Mouse (Mus musculus) right cerebral cortex, postnatal 14 days (tissue): ENCODE measurements around the gene H1foo.
A peak's percentile ranks its signal among the peaks of the same experiment; 100 is the strongest.

ENCODE experiments used
- DNase-seq: peaks from one replicate; pipeline ENCODE4 v3.0.0; 2022

Gene H1foo

DNA sequence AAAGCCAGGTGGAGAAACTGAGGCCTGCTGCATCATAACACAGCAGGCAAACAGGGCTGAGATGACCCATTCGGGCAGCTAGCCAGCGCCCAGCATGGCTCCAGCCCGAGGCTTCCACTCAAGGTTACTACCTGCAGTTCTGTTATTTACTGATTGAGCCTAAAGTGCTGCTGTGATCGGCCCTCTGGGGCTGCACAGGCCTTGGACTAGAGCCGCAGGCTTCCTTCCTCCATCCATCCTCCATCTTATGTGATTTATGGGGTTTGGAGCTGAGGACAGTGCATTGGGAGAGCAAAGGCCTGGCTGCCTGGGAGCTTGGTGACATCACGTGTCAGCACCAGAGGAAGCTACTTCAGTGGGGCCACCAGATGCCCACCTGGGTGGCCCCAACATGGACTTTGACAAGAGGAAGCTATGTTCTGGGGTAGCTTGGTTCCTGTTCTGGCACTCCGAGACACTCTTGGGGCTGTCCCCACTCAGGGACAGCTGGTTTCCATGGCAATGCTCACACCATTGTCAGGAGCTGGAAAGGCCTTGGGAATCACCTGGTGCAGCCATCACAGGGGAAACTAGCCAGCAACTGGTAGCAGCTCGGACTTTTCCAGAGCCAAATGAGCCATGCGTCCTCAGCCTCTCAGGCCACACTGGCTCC lies 42.5 kb downstream of the H1foo start:
- DNase-seq = no peak

DNA sequence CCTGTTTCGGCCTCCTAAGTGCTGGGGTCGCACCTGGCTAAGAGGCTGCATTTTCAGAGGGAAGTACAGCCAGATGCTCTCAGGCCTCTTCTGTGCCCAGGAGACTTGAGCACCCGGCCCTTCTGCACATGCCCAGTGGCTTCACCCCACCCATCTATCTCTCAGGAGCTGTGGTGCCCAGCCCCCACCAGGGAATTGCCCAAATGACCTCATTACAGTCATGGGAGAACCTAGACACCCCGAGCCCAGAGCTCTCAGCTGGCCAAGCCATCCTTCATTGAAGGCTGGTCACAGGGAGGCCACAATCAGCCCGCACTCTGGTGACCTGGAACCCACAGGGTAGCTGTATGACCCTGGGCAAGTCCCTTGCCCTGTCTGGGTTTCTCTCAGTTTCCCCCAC lies 44.3 kb downstream of the H1foo start:
- no peak for DNase-seq

DNA sequence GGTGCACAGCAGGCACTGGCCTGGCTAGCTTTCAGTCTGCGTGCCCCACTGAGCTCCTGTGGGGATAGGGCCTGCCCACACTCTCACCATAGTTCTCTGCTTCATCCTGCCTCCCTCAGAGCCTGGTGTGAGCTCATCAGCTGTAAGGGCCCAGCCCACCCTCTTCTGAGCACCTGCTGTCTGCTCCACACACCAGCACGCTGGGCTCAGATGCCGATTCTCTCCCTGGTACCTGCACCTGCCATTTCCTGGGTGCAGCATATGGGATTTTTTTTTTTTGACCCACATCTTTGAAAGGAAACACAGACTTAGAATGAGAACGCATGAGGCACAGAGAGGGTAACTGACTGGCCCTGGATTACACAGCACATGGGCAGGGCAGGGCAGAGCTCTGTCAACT lies 44.9 kb downstream of the H1foo start:
- DNase-seq = no peak

DNA sequence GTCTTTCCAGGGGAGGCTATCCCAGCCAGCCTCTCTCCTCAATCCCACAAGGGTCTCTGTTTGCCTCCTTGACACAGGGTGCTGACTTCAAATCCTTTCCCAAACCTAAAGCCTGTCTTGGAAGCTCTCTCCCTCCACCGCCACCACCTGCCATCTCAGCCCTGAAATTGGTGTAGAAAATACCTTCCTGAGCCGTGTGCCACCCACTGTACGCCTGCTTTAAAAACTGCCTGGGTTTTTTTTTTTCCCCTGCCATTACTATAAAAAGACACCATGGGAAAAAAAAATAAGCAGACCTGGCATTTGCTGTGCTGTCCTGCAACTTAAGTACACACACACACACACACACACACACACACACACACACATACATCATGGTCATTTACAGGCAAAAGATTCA lies 45.3 kb downstream of the H1foo start:
- DNase-seq = no peak

DNA sequence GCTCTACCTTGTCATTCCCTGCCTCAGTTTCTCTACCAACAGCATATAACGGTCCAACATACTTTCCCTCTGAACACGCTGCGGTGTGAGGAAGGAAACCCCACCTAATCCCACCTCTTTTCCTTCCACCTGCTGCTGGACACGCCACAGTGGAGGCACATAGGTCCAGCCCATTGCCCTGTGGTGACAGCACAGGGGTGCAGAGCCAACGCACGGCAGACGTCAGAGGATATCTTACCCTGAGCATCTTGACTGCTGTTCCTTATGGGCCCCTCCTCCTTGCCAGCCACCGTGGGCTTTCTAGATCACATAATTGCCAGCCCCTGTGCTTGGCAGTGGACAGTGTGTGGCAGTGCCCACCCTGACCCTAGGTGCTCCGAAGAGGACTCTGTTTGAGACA lies 45.7 kb downstream of the H1foo start:
- no peak for DNase-seq

DNA sequence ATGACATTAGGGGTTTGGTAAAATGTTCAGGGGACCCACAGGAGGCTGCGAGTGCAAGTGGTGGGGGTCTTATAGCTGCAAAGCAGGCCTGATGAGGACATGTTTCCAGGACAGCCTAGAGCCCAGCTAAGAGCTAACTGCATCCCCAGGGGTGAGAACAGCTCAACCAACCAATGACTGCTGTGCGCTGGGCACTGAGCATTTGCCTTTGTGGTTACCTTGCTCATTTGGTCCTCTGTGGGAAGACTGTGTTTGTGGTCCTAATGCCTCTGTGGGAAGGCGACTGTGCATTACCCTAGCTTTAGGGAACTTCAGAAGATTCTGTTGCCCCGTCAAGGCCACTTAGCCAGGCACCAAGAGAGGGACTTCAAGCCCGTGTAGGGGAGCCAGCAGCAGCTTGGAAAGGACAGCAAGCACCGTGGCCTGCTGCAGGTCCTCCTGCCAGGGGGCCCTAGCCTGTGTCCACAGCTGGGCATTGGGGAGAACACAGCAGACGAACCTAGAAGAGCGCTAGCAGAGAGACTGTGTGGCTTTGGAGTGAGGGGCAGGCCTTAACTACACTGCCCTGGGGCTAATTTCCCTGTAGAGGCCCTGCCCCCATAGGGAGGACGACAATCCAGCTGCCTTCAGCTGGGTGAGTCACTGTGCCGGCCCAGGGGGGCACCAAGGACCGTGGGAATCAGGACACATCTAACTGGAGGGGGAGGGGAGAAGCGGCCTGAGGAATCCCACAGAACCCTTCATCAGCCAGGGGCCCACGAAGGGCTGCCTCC lies 46.6 kb downstream of the H1foo start:
- no peak for DNase-seq

DNA sequence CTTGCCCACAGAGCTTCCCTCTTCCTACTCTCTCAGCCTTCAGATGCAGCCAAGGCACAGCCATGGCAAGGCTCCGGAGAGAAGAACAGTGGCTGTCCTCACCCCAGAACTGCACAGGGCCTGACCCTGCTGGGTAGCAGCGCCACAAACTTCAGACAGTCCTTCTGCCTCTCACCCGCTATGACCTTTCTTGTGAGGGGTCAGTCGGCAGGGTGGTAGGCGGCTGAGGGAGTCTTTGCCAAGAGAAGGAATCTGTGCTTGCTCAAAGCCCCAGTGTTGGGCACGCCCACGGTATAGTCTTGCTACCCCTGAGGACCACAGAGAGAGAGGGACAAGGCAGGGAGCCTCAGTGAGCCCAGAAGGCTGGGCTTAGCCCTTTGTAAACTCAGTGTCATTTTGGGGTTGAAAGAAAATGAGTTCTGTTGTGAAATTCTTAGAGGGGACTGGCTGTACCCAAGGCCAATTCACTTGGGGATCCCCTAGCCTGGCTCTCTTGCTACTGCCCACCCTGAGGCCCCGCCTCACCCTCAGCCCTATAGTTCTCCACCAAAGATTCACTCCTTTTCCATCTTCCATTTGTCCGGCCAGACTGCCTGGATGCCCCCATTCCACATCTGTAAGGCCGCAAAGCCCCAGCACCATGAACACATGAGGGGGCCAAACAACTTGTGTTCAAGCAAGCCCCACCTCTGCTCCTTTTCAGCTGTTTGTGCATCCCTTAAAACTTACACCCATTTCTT lies 47.3 kb downstream of the H1foo start:
- no peak for DNase-seq

DNA sequence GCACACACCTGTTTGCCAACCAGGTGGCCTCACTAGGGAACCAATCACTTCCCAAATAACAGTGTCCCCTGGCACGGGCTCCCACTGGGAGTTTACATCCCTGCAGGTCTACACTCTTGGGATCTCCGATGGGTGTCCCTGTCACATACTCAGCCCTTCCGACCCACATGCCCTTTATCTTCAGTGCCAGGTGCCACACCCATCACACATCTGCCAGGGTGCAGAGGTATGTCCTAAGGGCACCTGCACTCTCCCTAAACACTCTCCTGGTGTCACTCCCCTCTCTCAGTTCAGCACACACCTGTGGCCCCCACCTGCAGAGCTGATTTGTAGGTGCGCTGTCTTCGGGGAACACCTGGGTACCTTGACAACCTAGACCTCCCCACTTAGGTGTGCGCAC lies 48.2 kb downstream of the H1foo start:
- DNase-seq = no peak

DNA sequence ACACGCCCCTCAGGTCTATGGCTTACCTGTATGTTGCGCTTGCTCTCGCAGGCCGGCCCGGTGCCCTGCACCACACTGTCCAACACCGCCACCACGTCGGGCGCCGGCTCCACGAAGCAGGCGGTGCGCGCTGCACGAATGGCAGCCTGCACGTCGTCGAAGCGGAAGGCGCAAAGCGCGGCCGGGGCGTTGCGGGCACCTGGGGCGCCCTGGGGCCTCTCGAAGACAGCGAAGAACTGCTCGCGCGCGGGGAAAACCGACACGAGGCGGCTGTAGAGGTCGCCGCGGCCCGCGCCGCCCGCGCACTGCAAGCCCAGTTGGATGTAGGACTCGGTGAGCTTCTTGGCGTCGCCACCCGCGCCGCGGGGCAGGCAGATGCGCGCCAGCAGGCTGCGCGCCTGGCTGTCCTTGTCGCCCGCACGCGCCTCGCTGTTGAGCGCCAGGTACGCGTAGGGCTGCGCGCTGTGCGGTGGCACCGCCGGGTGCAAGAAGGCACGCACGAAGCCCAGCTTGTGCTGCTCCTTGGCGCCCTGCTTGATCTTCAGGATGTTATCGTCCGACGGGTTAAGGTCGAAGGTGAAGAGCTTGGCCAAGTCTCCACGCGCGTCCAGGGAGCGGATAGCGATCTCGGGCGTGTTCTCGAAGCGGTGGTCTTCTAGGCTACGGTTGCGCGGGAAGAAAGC lies 48.9 kb downstream of the H1foo start:
- peak; percentile 51 for DNase-seq

DNA sequence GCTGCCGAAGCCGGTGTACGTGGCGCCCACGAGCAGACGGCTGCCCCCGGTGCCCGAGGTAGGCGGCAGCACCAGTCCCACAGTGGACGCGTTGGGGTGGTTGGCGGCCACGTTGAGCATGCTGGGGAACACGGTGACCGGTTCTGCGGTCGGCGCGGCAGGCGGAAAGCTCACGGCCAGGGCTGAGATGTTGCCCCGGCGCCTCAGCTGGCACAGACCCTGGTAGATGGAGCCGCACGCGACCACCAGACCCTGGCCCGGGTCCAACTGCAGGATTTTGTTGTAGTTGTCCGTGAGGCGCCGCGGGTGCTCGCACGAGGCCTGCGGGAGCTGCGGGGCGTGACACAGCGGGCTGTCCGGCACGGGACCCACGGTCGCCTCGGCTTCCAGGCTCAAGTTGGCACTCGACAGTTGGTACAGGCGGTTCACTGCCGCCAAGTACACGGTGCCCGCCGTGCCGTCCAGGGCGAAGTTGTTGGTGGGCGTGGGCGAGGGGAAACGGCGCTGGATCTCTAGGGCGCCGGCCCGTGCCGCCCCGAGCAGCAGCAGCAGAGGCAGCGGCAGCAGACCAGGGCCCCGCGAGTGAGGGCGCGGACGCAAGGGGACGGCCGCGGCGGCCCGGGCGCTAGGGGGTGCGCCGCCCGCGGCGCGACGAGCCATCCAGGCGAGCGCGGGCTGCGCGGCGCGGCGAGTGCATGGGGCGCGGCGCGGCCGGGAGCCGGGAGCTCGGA lies 49.6 kb downstream of the H1foo start:
- DNase-seq = peak; percentile 51

DNA sequence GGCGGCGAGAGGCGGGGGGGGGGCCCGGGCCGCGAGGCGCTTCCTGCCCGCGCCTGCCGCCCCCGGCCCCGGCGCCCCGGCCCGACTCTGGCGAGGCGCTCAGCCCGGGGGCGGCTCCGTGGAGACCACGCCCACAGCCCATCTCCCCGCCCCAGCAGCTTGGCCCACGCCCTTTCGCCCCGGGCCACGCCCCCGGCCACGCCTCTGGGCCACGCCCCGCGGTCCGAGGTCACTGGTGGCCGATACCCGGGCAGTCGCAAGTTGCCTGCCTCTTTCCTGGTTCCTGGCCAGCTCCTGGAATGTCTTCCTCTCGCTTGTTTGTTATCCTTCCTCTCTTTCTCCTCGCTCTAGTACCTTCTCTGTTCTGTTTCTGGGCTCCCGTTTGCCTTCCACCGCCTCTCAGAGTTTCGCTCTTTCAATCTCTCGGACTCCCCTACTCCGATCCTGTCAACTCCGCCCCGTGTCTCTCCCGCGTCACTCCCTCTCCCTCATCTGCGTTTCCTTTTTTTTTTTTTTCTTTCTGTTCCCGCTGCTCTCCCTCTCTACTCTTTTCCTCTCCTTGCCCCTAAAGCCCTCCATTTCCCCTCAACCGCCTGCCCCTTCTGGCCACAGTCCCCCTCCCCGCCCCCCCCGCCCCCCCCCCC lies 50.3 kb downstream of the H1foo start, which contains the start of gene Plxnd1:
Gene Plxnd1, minus strand, starts transcription at position 129 of the 644 bp plus-strand sequence.
- peak; percentile 78 for DNase-seq

DNA sequence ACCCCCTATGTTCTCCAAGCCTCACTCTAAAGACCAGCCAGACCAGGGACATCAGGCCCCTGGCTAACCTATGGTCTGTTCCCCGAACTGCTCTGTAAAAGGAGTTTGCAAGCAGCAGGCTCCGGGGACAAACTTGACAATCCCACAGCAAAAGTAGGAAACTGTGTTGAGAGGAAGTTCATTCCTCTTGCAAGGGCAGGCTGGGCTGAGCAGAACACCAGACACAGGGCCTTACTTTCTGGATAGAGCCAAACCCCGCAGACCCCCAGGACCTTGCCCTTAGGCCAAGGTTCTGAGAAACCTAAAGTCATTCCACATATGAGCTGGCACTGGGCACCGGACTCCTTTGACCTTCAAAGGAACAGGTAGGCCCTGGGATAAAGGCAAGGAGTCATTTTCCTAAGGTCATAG lies 50.8 kb downstream of the H1foo start:
- no peak for DNase-seq

DNA sequence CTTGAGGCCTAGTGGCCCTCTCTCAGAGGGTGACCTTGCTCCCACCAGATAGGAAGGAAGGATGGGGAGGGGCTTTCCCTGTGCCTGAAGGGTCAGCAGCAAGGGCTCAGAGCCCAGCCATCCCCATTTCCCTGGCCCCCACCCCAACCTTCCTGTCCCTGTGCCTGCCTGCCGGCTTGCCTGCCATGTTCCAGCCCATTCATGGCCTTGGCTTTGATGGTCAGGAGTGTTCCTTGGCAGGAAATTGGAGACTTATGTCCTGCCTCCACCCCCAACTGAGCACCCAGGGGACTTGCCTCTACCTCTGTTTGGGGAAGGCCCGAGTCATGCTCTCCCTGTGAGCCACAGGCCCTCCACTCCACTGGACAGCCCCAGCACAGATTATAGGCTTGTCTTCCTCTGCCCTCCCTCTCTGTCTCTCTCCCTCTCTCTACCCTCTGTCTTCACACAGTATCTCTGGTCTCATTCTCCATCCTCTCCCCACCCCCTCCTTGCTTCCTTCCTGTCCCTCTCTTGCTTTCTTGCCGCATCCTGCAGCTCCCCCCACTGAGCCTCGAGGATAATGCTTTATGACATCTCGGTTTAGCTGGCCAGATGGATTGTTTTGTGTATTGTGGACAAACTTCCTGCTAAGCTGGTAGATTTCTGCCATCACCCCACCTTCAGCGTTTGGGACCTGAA lies 51.6 kb downstream of the H1foo start:
- no peak for DNase-seq

DNA sequence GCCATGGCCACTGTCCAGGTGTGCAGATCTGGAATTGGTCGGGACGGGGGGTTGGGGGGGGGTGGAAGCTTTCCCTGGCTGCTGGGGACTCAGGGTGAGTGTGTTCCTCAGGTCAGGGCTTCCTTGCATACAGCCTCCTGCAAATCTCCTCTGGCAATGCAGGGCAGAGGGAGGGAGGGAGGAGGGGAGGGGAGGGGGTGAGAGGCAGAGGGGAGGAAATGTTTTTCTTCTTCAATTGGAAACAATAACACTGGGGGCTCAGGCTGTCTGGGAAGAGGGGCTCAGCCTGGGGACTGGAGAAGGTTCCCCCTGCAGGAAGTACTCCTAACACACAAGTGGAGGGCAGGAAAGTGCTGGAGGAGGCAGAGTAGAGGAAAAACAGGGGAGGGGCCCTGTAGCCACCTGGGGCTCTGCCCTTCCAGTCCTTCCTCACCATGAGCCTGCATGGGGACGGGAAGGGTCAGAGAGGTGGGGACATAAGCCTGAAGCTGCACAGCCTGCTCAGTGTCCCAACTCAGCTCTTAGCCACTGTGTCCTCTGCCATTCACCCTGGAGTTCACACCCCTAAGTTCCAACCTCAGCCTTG lies 53.1 kb downstream of the H1foo start:
- DNase-seq = no peak

DNA sequence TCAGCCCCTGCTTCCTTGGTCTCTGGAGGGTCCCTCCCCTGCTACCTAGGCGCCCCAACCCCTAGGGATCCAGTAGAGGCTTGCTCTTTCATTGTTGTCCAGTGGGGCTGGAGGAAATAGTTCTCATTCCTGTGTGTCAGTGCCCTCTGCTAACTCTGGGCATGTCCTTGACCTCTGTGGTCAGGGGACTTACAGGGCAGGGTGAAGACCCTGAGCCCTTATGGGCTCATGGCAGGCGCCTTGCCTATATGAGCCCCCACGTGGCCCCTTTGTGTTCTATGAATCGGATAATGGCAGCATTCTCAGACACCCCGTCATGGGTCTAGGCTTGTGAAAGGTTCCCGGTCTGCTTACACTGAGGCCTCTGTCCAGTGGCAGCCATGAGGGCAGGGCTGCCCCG lies 54.0 kb downstream of the H1foo start:
- DNase-seq = no peak

DNA sequence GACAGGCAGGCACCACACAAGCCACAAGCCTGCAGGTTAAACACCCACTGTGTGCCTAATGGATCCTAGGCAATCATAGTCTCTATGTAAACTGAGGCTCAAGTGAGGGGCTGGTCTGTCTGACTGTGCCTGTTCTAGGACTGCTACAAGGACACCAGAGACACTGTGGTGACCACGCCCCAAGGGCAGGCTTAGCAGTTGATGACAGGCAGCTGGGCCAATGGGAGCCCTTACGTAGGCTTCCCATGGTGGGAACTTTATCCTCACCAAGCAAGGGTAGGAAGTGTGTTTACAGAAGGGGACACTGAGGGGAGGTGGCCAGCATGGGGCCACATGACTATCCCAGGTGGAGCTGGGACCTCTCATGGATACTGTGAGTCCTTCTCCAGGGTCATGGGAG lies 54.5 kb downstream of the H1foo start:
- no peak for DNase-seq
